In genomic region chr10:75834721-75835120, GRCm38 (mm10) we compare ENCODE assay signal across 9 mouse cellular contexts. TPM values are rescaled to one million over a fixed set of nuclear protein-coding genes. Genes with fewer than 3 reads are reported as not detected.
A peak's percentile ranks its signal among the peaks of the same experiment; 100 is the strongest.
DNase-seq lines count a peak whose midpoint lies in the region; ATAC-seq and TF ChIP-seq lines count a peak whose summit lies in the region.
"Had no signal": no experiment of that assay in that cellular context is flagged by ENCODE, and none has a peak within 500 bp of the region (broad histone marks: within the 10 kb centered on the region; RNA-seq: fewer than 3 reads in every experiment).

No protein-coding gene starts in this region.

- TF ChIP-seq CTCF in E14TG2a.4 (conservative IDR thresholded peaks at IDR 0.05; ENCODE audit: low read length), result no peak

- DNase-seq in heart, postnatal 10 days, result no peak
- no peak for DNase-seq in forebrain, embryonic 14.5 days (ENCODE audit: low spot score)
- DNase-seq in frontal cortex, adult 2 months (ENCODE audit: extremely low spot score in 1 of 2, low spot score in 1 of 2), result no peak
- no peak for DNase-seq in urinary bladder, postnatal 14 days (ENCODE audit: low spot score)
- no peak for DNase-seq in embryo, embryonic 11 days

- intact Hi-C loops in heart, postnatal 10 days (cut with DNase I), result loop anchor here (2.0 to 5.0 kb wide), 4 partner anchors 62 to 247 kb away; partner anchors contain the start of genes Cabin1, Ddt, Ggt5 and Susd2

- H3K9ac ChIP-seq in heart, embryonic 11.5 days (ENCODE audit: low read depth, low read length), result peak overlapping the region; percentile 62
- peak overlapping the region; percentile 49; the same call in 1 of the 2 replicates for H3K9ac ChIP-seq in forebrain, embryonic 14.5 days (ENCODE audit: low read length)
- H3K9ac ChIP-seq in liver, embryonic 15.5 days, result peak overlapping the region; percentile 46

- peak overlapping the region; percentile 38 for H3K4me3 ChIP-seq in heart, embryonic 11.5 days (ENCODE audit: low read depth, low read length)
- H3K4me3 ChIP-seq in E14TG2a.4 (replicated peaks; ENCODE audit: low read length), result peak overlapping the region; percentile 82
- H3K4me3 ChIP-seq in forebrain, embryonic 14.5 days (ENCODE audit: low read depth, low read length), result peak overlapping the region; percentile 29
- peak overlapping the region; percentile 69 for H3K4me3 ChIP-seq in liver, embryonic 15.5 days (replicated peaks)

- peak overlapping the region; percentile 82 for H3K4me2 ChIP-seq in heart, embryonic 11.5 days
- peak overlapping the region; percentile 56 for H3K4me2 ChIP-seq in forebrain, embryonic 14.5 days (ENCODE audit: low read length)
- H3K4me2 ChIP-seq in liver, embryonic 15.5 days, result peak overlapping the region; percentile 91

- H3K36me3 ChIP-seq in heart, embryonic 11.5 days (ENCODE audit: control insufficient read depth, insufficient read depth, low read length), result no peaks in the 10 kb centered on the region
- no peaks in the 10 kb centered on the region for H3K36me3 ChIP-seq in E14TG2a.4 (ENCODE audit: insufficient read depth, low read length)
- H3K36me3 ChIP-seq in forebrain, embryonic 14.5 days (ENCODE audit: control insufficient read depth, insufficient read depth, low read length), result no peaks in the 10 kb centered on the region
- no peaks in the 10 kb centered on the region for H3K36me3 ChIP-seq in liver, embryonic 15.5 days (replicated peaks)

- H3K27me3 ChIP-seq in heart, embryonic 11.5 days (ENCODE audit: control insufficient read depth, insufficient read depth, low read length), result peaks cover 4% of the 10 kb centered on the region; the same call in 1 of the 2 replicates
- no peaks in the 10 kb centered on the region for H3K27me3 ChIP-seq in E14TG2a.4 (ENCODE audit: insufficient read depth, low read length)
- no peaks in the 10 kb centered on the region; the same call in 1 of the 2 replicates for H3K27me3 ChIP-seq in forebrain, embryonic 14.5 days (replicated peaks; ENCODE audit: control insufficient read depth, insufficient read depth, low read length)
- H3K27me3 ChIP-seq in liver, embryonic 15.5 days, result peaks cover 25% of the 10 kb centered on the region

- 6% methylated on average over 9 of the region's 9 CpGs for WGBS in heart, embryonic 11.5 days (ENCODE audit: insufficient replicate concordance)
- 11% methylated on average over 9 of the region's 9 CpGs for WGBS in forebrain, embryonic 14.5 days
- WGBS in liver, embryonic 15.5 days (ENCODE audit: insufficient replicate concordance), result 6% methylated on average over 9 of the region's 9 CpGs

- H3K4me1 ChIP-seq in heart, embryonic 11.5 days (ENCODE audit: control insufficient read depth, insufficient read depth, low read length), result peaks cover 31% of the 10 kb centered on the region
- H3K4me1 ChIP-seq in E14TG2a.4 (replicated peaks; ENCODE audit: low read depth, low read length), result peaks cover 69% of the 10 kb centered on the region
- peaks cover 9% of the 10 kb centered on the region; the same call in 1 of the 2 replicates for H3K4me1 ChIP-seq in forebrain, embryonic 14.5 days (ENCODE audit: control insufficient read depth, insufficient read depth, low read length)
- peaks cover 60% of the 10 kb centered on the region for H3K4me1 ChIP-seq in liver, embryonic 15.5 days (replicated peaks)

- no peaks in the 10 kb centered on the region for H3K9me3 ChIP-seq in heart, embryonic 11.5 days (replicated peaks; ENCODE audit: control insufficient read depth, low read length)
- no peaks in the 10 kb centered on the region for H3K9me3 ChIP-seq in E14TG2a.4 (ENCODE audit: low read length)
- no peaks in the 10 kb centered on the region for H3K9me3 ChIP-seq in forebrain, embryonic 14.5 days (replicated peaks; ENCODE audit: control insufficient read depth, low read length)
- no peaks in the 10 kb centered on the region for H3K9me3 ChIP-seq in liver, embryonic 15.5 days (replicated peaks)

- no peak overlapping the region for H3K27ac ChIP-seq in heart, embryonic 11.5 days (ENCODE audit: low read depth, low read length)
- H3K27ac ChIP-seq in forebrain, embryonic 14.5 days (ENCODE audit: low read depth, low read length), result no peak overlapping the region
- peak overlapping the region; percentile 81 for H3K27ac ChIP-seq in liver, embryonic 15.5 days (replicated peaks)

- no peak for ATAC-seq in heart, embryonic 11.5 days (replicated peaks; ENCODE audit: insufficient number of reproducible peaks, low FRiP score, low TSS enrichment)
- no peak for ATAC-seq in forebrain, embryonic 14.5 days
- ATAC-seq in liver, embryonic 15.5 days (ENCODE audit: insufficient read depth), result no peak

RNA-seq across cellular contexts. Expression of gene Gstt2, which starts 2.5 kb away (rescaled TPM):
- 8.7 and 8.8 TPM in 2 replicates for polyA plus RNA-seq in heart, embryonic 11.5 days (2014; fragmentation: Nextera tagmentation; extraction: Ambion mirVana)
- 10 to 100 TPM; 10.1 to 12.7 TPM for total RNA-seq in heart, postnatal 10 days (2021)
- polyA plus RNA-seq in forebrain, embryonic 14.5 days (2014; fragmentation: Nextera tagmentation; extraction: Ambion mirVana), result 4.1 and 6.0 TPM in 2 replicates
- polyA plus RNA-seq in liver, embryonic 15.5 days (2015; fragmentation: Nextera tagmentation; extraction: Ambion mirVana), result 50.5 and 54.2 TPM in 2 replicates
- polyA plus RNA-seq in frontal cortex, adult 2 months (2012; rRNA removed), result 17.8 and 20.9 TPM in 2 replicates

RNA-seq across cellular contexts. Expression of gene Gstt4, which starts 12.4 kb away (rescaled TPM):
- polyA plus RNA-seq in heart, embryonic 11.5 days (2014; fragmentation: Nextera tagmentation; extraction: Ambion mirVana), result not detected in 2 replicates
- not detected for total RNA-seq in heart, postnatal 10 days (2021)
- polyA plus RNA-seq in forebrain, embryonic 14.5 days (2014; fragmentation: Nextera tagmentation; extraction: Ambion mirVana), result not detected in 2 replicates
- not detected in 2 replicates for polyA plus RNA-seq in liver, embryonic 15.5 days (2015; fragmentation: Nextera tagmentation; extraction: Ambion mirVana)
- polyA plus RNA-seq in frontal cortex, adult 2 months (2012; rRNA removed), result not detected in 2 replicates
- total RNA-seq: megakaryocyte-erythroid progenitor cell, adult 5-6 weeks had no signal

RNA-seq across cellular contexts. Expression of gene Mif, which starts 25.3 kb away (rescaled TPM):
- polyA plus RNA-seq in heart, embryonic 11.5 days (2014; fragmentation: Nextera tagmentation; extraction: Ambion mirVana), result 2,705 and 2,898 TPM in 2 replicates
- 100 to 1,000 TPM; 321 to 324 TPM for total RNA-seq in heart, postnatal 10 days (2021)
- 1,715 and 2,306 TPM in 2 replicates for polyA plus RNA-seq in forebrain, embryonic 14.5 days (2014; fragmentation: Nextera tagmentation; extraction: Ambion mirVana)
- 755 and 825 TPM in 2 replicates for polyA plus RNA-seq in liver, embryonic 15.5 days (2015; fragmentation: Nextera tagmentation; extraction: Ambion mirVana)
- 1,072 and 1,398 TPM in 2 replicates for polyA plus RNA-seq in frontal cortex, adult 2 months (2012; rRNA removed)

RNA-seq across cellular contexts. Expression of gene Gstt1, which starts 36.3 kb away (rescaled TPM):
- polyA plus RNA-seq in heart, embryonic 11.5 days (2014; fragmentation: Nextera tagmentation; extraction: Ambion mirVana), result 4.3 and 5.1 TPM in 2 replicates
- total RNA-seq in heart, postnatal 10 days (2021), result 1 to 10 TPM; 5.9 to 7.9 TPM
- 11.5 and 13.0 TPM in 2 replicates for polyA plus RNA-seq in forebrain, embryonic 14.5 days (2014; fragmentation: Nextera tagmentation; extraction: Ambion mirVana)
- 108 and 151 TPM in 2 replicates for polyA plus RNA-seq in liver, embryonic 15.5 days (2015; fragmentation: Nextera tagmentation; extraction: Ambion mirVana)
- 29.8 and 39.9 TPM in 2 replicates for polyA plus RNA-seq in frontal cortex, adult 2 months (2012; rRNA removed)

RNA-seq across cellular contexts. Expression of gene Gstt3, which starts 53.5 kb away (rescaled TPM):
- 3.0 and 3.4 TPM in 2 replicates for polyA plus RNA-seq in heart, embryonic 11.5 days (2014; fragmentation: Nextera tagmentation; extraction: Ambion mirVana)
- total RNA-seq in heart, postnatal 10 days (2021), result 1 to 10 TPM; 1.9 to 3.0 TPM
- 0.67 and 1.2 TPM in 2 replicates for polyA plus RNA-seq in forebrain, embryonic 14.5 days (2014; fragmentation: Nextera tagmentation; extraction: Ambion mirVana)
- 14.9 and 15.4 TPM in 2 replicates for polyA plus RNA-seq in liver, embryonic 15.5 days (2015; fragmentation: Nextera tagmentation; extraction: Ambion mirVana)
- 8.6 and 10.4 TPM in 2 replicates for polyA plus RNA-seq in frontal cortex, adult 2 months (2012; rRNA removed)

Comparison
In these comparisons a context has a peak if more than half of its experiments do, and no peak if none do; other contexts are left out.
1. H3K4me3 ChIP-seq: peak in every context shown above with its lines; median percentile 82 in E14TG2a.4; 69 in liver, embryonic 15.5 days; 38 in heart, embryonic 11.5 days; 29 in forebrain, embryonic 14.5 days.